Mouse (Mus musculus): ENCODE results near the gene Sox10. TPM values are rescaled to one million over a fixed set of nuclear protein-coding genes. Genes with fewer than 3 reads are reported as not detected.

The Sox10 gene
- polyA plus RNA-seq, 1 experiment from 2014 or later, result 1.5 TPM

DNA sequence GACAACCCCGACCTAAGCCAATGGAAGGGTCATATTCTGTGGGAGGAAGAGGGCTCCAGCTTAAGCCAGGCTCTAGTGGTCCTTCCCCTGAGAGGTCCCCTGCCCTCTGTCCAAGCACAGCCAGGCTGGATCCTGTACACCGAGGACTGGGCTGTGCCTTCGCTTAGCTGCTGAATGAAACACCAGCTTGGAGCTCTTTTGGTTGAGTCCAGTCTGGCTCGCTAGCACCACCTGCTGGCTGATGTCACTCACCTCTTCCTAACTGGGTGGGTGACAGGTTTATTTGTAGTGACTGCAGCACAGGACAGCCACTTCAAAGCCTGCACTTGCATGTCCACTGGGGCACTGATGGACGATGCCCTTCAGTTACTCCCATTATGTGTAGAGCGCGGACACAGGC is 16.5 kb downstream of the Sox10 start:
- no peak overlapping the region for H3K4me2 ChIP-seq (ENCODE audit: low read length)
- no peaks in the 10 kb centered on the region for H3K9me3 ChIP-seq (ENCODE audit: control insufficient read depth, low read length)
- no peak; the same call in 1 of the 2 replicates for ATAC-seq (ENCODE audit: low FRiP score, low TSS enrichment)
- WGBS, result 54% methylated on average over 7 of the region's 7 CpGs
- peak; percentile 91 for DNase-seq
- peaks cover 10% of the 10 kb centered on the region; the same call in 1 of the 2 replicates for H3K4me1 ChIP-seq (ENCODE audit: control insufficient read depth, insufficient read depth, low read length)
- H3K27me3 ChIP-seq (ENCODE audit: control insufficient read depth, insufficient read depth, low read length), result no peaks in the 10 kb centered on the region
- H3K36me3 ChIP-seq (ENCODE audit: control insufficient read depth, insufficient read depth, low read length), result peaks cover 74% of the 10 kb centered on the region
- H3K4me3 ChIP-seq (replicated peaks; ENCODE audit: low read depth, low read length), result no peak overlapping the region
- no peak overlapping the region for H3K9ac ChIP-seq (replicated peaks; ENCODE audit: low read length)
- H3K27ac ChIP-seq (replicated peaks; ENCODE audit: low read depth, low read length), result no peak overlapping the region

DNA sequence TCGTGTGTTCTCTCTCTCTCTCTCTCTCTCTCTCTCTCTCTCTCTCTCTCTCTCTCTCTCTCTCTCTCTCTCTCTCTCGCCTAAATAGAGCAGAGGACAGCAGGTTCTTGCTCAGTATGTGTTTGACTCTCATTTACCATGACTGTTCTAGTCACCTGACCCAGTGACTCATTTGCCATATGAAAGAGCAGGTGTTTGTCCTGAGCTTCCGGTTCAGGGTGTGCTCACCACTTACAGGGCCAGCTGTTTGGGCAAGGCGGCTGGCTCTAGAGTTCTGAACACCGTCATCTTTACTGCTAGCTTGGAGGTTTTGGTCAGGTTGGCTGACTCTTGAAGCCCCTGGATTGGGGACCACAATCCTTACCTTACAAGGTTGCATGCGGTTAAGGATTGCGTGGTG is 19.5 kb downstream of the Sox10 start:
- Histone ChIP-seq H3K4me1 (ENCODE audit: control insufficient read depth, insufficient read depth, low read length) (peaks cover 9% of the 10 kb centered on the region), H3K9ac (replicated peaks; ENCODE audit: low read length) (no peak overlapping the region), H3K36me3 (ENCODE audit: control insufficient read depth, insufficient read depth, low read length) (peaks cover 60% of the 10 kb centered on the region), H3K27me3 (ENCODE audit: control insufficient read depth, insufficient read depth, low read length) (no peaks in the 10 kb centered on the region), H3K27ac (replicated peaks; ENCODE audit: low read depth, low read length) (no peak overlapping the region), H3K4me3 (replicated peaks; ENCODE audit: low read depth, low read length) (no peak overlapping the region), H3K9me3 (ENCODE audit: control insufficient read depth, low read length) (no peaks in the 10 kb centered on the region), H3K4me2 (ENCODE audit: low read length) (no peak overlapping the region)
- no peak for DNase-seq
- 91% methylated on average over 7 of the region's 7 CpGs for WGBS
- ATAC-seq (ENCODE audit: low FRiP score, low TSS enrichment), result no peak

DNA sequence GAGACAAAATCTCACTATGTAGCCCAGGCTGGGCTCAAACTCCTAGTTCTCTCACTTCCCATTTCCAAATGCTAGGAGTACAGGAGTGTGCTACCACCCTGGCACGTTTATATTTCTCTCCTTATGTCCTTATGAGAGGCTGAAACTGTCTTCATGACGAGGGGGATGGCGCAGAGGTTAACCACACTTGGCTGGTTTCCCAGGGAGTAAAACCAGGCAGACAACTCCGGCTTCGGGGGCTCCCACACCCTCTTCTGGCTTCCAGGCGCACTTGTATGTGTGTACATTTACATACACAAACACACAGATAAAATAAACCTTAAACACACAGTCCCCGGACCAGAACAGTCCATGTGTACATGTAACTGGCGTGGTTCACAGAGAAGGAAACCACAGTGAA is 21.0 kb downstream of the Sox10 start:
- peaks cover 11% of the 10 kb centered on the region for H3K4me1 ChIP-seq (ENCODE audit: control insufficient read depth, insufficient read depth, low read length)
- H3K27me3 ChIP-seq (ENCODE audit: control insufficient read depth, insufficient read depth, low read length), result no peaks in the 10 kb centered on the region
- H3K36me3 ChIP-seq (ENCODE audit: control insufficient read depth, insufficient read depth, low read length), result peaks cover 51% of the 10 kb centered on the region
- no peak overlapping the region for H3K9ac ChIP-seq (replicated peaks; ENCODE audit: low read length)
- 88% methylated on average over 8 of the region's 8 CpGs for WGBS
- no peaks in the 10 kb centered on the region for H3K9me3 ChIP-seq (ENCODE audit: control insufficient read depth, low read length)
- no peak for ATAC-seq (ENCODE audit: low FRiP score, low TSS enrichment)
- no peak overlapping the region for H3K27ac ChIP-seq (replicated peaks; ENCODE audit: low read depth, low read length)
- no peak overlapping the region for H3K4me2 ChIP-seq (ENCODE audit: low read length)
- no peak for DNase-seq
- H3K4me3 ChIP-seq (replicated peaks; ENCODE audit: low read depth, low read length), result no peak overlapping the region

DNA sequence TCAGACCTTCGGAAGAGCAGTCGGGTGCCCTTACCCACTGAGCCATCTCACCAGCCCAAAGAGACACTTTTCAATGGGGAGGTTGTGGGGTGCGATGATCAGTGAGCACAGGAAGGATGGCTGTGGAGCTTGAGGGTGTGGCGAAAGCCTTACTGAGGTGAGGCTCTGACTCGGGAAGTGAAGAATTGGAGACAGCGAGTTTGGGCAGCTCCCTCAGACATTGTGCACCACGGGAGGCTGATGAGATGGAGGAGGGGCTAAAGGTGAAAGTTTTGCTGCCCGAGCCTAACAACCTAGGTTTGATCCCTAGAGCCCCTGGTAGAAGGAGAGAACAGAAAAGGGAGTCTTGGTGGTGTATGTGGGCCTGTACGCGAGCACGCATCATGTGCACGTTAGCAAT is 21.7 kb downstream of the Sox10 start:
- Histone ChIP-seq H3K4me2 (ENCODE audit: low read length) (no peak overlapping the region), H3K27me3 (ENCODE audit: control insufficient read depth, insufficient read depth, low read length) (no peaks in the 10 kb centered on the region), H3K4me3 (replicated peaks; ENCODE audit: low read depth, low read length) (no peak overlapping the region), H3K9me3 (ENCODE audit: control insufficient read depth, low read length) (no peaks in the 10 kb centered on the region), H3K4me1 (ENCODE audit: control insufficient read depth, insufficient read depth, low read length) (peaks cover 11% of the 10 kb centered on the region), H3K9ac (replicated peaks; ENCODE audit: low read length) (no peak overlapping the region), H3K27ac (replicated peaks; ENCODE audit: low read depth, low read length) (no peak overlapping the region), H3K36me3 (ENCODE audit: control insufficient read depth, insufficient read depth, low read length) (peaks cover 44% of the 10 kb centered on the region)
- no peak for DNase-seq
- 89% methylated on average over 12 of the region's 12 CpGs for WGBS
- ATAC-seq (ENCODE audit: low FRiP score, low TSS enrichment), result no peak

DNA sequence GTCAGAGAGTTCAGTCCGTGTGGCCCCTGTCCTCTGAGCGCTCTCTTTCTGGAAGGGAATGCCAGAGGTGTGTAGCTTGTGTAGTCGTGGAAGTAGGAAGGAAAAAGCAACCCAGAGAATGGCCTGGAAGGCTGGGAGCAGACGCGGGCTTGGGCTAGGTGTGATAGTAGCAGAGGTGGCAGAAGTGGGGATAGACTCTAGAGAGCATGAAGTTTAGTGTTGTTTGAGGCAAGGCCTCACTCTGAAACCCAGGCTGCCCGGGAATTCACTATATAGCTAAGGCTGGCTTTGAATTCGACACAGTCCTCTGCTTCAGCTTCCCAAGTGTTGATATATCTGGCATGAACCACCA is 23.5 kb downstream of the Sox10 start:
- peak overlapping the region; percentile 69 for H3K9ac ChIP-seq (replicated peaks; ENCODE audit: low read length)
- H3K27ac ChIP-seq (replicated peaks; ENCODE audit: low read depth, low read length), result 0 out of 2 replicates have a peak overlapping the region, but pooled peaks have one; percentile 26
- H3K4me1 ChIP-seq (ENCODE audit: control insufficient read depth, insufficient read depth, low read length), result peaks cover 11% of the 10 kb centered on the region
- no peaks in the 10 kb centered on the region for H3K9me3 ChIP-seq (ENCODE audit: control insufficient read depth, low read length)
- peaks cover 26% of the 10 kb centered on the region for H3K36me3 ChIP-seq (ENCODE audit: control insufficient read depth, insufficient read depth, low read length)
- no peak; the same call in 1 of the 2 replicates for ATAC-seq (ENCODE audit: low FRiP score, low TSS enrichment)
- WGBS, result 0% methylated on average over 7 of the region's 7 CpGs
- H3K27me3 ChIP-seq (ENCODE audit: control insufficient read depth, insufficient read depth, low read length), result no peaks in the 10 kb centered on the region
- no peak for DNase-seq
- H3K4me3 ChIP-seq (replicated peaks; ENCODE audit: low read depth, low read length), result peak overlapping the region; percentile 92
- H3K4me2 ChIP-seq (ENCODE audit: low read length), result peak overlapping the region; percentile 71

DNA sequence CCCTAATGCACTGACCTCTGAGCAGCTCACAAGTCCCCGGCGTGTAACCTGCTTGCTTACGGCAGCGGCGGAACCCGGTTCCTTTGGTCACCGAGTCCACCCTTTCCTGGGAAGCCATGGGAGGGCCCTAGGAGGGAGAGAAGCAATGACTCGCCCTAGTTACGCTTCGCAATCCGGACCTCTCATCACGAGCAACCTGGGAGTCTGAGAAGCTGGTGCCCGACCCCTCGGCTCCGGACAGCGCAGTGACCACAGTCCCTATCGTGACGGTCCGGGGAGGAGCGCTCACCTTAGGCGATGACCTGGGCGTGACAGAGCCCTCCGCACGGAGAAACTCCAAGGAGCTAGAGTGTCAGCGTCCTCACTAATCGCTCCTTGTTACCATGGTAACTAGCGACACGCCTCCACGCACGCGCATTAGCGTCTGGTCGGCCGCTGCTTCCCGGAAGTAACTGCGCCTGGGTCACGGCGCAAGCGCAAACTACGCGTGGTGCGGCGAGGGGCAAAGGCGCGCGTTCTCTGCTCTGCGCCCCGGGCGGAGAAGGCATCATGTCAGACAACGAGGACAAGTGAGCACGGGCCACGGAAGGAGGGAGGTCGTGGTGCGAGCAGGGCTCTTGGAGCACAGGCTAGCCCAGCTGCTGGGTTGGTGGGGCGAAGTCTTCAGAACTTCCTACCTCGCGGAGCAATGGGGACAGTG is 24.0 kb downstream of the Sox10 start, which contains the start of the genes Polr2f and 1700088E04Rik:
Gene Polr2f, plus strand, starts transcription at position 144 of the 700 bp plus-strand sequence.
Gene 1700088E04Rik, minus strand, starts transcription at position 388 of the 700 bp plus-strand sequence.
- no peaks in the 10 kb centered on the region for H3K9me3 ChIP-seq (ENCODE audit: control insufficient read depth, low read length)
- no peaks in the 10 kb centered on the region for H3K27me3 ChIP-seq (ENCODE audit: control insufficient read depth, insufficient read depth, low read length)
- ATAC-seq (ENCODE audit: low FRiP score, low TSS enrichment) (peak; percentile 92), DNase-seq (peak; percentile 99)
- H3K27ac ChIP-seq (replicated peaks; ENCODE audit: low read depth, low read length), result 0 out of 2 replicates have a peak within 1 kb of the TSS, but pooled peaks have one; percentile 26
- H3K4me1 ChIP-seq (ENCODE audit: control insufficient read depth, insufficient read depth, low read length), result peaks cover 11% of the 10 kb centered on the region
- peak within 1 kb of the TSS; percentile 71 for H3K4me2 ChIP-seq (ENCODE audit: low read length)
- H3K36me3 ChIP-seq (ENCODE audit: control insufficient read depth, insufficient read depth, low read length), result peaks cover 21% of the 10 kb centered on the region
- under 1% methylated on average over 57 of the region's 57 CpGs for WGBS
- peak within 1 kb of the TSS; percentile 69 for H3K9ac ChIP-seq (replicated peaks; ENCODE audit: low read length)
- H3K4me3 ChIP-seq (replicated peaks; ENCODE audit: low read depth, low read length), result peak within 1 kb of the TSS; percentile 92

DNA sequence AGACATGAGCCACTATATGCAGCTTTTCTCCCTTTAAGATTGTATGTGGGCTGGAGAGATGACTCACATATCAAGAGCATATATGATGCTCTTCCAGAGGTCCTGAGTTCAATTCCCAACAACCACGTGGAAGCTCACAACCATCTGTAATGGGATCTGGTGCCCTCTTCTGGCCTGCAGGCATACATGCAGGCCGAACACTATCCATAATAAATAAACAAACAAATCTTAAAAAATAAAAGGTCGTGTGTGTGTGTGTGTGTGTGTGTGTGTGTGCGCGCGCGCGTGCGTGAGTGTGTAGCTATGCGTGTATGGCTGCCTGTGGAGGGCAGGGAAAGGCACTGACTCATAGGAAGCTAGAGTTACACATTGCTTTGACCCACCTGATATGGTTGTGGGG is 25.4 kb downstream of the Sox10 start:
- DNase-seq, result peak; percentile 25

DNA sequence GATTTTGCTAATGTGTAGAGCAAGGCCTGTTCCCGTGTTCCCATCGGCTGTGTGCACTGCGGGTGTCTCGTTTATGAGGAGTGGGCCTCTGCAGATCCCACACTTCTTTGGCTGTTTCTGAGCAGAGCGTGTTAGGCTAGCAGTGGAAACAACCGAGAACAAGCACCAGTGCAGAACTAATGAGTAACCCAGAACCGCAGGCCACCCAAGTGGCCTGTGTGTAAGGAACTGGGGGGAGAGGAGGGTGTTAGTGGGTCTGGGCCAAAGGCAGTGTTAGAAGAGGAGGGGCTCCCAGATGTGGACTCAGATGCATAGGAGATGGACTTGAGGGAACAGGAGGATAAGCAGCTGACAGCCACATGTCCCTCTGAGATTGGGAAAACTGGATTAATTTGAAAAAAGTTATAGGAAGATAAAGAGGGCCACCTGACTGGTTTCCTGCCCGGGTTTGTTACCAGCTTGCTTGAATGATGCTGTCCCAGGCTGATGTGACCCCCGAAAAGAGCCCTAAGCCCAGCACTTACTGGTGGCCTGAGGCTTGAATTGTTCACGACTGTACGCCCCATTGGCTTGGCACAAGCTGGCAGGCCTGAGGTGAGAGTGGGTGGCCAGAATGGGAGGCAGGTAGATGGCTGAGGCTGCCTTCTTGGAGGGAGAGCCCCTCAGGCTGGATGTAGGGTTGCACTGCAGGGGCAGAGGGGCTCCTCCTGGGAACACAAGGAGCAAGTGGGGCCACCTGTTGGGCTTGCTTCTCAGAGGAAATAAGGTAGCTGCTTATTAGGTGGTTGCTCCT is 29.1 kb downstream of the Sox10 start:
- Histone ChIP-seq H3K36me3 (ENCODE audit: control insufficient read depth, insufficient read depth, low read length) (peaks cover 31% of the 10 kb centered on the region), H3K27me3 (ENCODE audit: control insufficient read depth, insufficient read depth, low read length) (no peaks in the 10 kb centered on the region), H3K9me3 (ENCODE audit: control insufficient read depth, low read length) (no peaks in the 10 kb centered on the region), H3K4me3 (replicated peaks; ENCODE audit: low read depth, low read length) (no peak overlapping the region), H3K27ac (replicated peaks; ENCODE audit: low read depth, low read length) (no peak overlapping the region), H3K4me1 (ENCODE audit: control insufficient read depth, insufficient read depth, low read length) (peaks cover 4% of the 10 kb centered on the region; the same call in 1 of the 2 replicates), H3K4me2 (ENCODE audit: low read length) (no peak overlapping the region), H3K9ac (replicated peaks; ENCODE audit: low read length) (no peak overlapping the region)
- no peak for DNase-seq
- ATAC-seq (ENCODE audit: low FRiP score, low TSS enrichment), result no peak
- WGBS, result 69% methylated on average over 11 of the region's 11 CpGs

More for the DNA sequence above, 25.4 kb downstream of the Sox10 start:
- H3K9me3 ChIP-seq (ENCODE audit: control insufficient read depth, low read length), result no peaks in the 10 kb centered on the region
- no peak overlapping the region for H3K9ac ChIP-seq (replicated peaks; ENCODE audit: low read length)
- no peaks in the 10 kb centered on the region for H3K27me3 ChIP-seq (ENCODE audit: control insufficient read depth, insufficient read depth, low read length)
- no peak for ATAC-seq (ENCODE audit: low FRiP score, low TSS enrichment)
- no peak overlapping the region for H3K4me3 ChIP-seq (replicated peaks; ENCODE audit: low read depth, low read length)
- 0 out of 2 replicates have a peak, but pooled peaks cover 8% of the 10 kb centered on the region for H3K36me3 ChIP-seq (ENCODE audit: control insufficient read depth, insufficient read depth, low read length)
- peaks cover 11% of the 10 kb centered on the region for H3K4me1 ChIP-seq (ENCODE audit: control insufficient read depth, insufficient read depth, low read length)
- no peak overlapping the region for H3K27ac ChIP-seq (replicated peaks; ENCODE audit: low read depth, low read length)
- WGBS, result 68% methylated on average over 10 of the region's 10 CpGs
- no peak overlapping the region for H3K4me2 ChIP-seq (ENCODE audit: low read length)
